Mouse (Mus musculus): Measurements from ENCODE around the gene Gpr152. TPM values are rescaled to one million over a fixed set of nuclear protein-coding genes. Genes with fewer than 3 reads are reported as not detected.

Gpr152 gene
- not detected for total RNA-seq (2021)
- long read RNA-seq, experiment 1: 0 reads
- long read RNA-seq, experiment 2: 0 reads

DNA sequence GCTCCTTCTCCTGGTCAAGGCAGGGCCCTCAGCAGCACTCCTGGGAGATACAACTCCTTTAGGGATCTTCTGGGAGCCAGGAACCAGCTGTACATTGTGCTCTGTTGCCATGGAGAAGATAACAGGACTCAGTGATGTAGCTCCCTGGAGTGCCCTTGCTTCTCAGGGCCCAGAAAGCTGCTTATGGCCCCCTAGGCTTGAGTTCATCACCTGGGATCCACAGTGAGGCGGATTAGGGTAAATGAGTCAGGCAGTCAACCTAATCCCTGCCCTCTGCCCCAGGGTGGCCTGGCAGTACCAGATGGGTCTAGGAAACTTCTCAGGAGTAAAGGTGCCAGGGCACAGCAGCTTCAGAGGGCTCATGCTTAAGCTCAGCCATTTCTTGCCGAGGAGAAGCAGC is at the start of gene Gpr152:
Gene Gpr152, plus strand, starts transcription at position 342 of the 400 bp plus-strand sequence.
- DNase-seq: no peak
- intact Hi-C loops (cut with DNase I): loop anchor here (5.0 kb wide), 1 partner anchor 42 kb away; the partner anchor contains the start of genes Cdk2ap2 and Pitpnm1

GRCm38 (mm10) chr19:4090446-4090845 is 49.1 kb upstream of the Gpr152 start:
- intact Hi-C loops (cut with DNase I): no loop called here

DNA sequence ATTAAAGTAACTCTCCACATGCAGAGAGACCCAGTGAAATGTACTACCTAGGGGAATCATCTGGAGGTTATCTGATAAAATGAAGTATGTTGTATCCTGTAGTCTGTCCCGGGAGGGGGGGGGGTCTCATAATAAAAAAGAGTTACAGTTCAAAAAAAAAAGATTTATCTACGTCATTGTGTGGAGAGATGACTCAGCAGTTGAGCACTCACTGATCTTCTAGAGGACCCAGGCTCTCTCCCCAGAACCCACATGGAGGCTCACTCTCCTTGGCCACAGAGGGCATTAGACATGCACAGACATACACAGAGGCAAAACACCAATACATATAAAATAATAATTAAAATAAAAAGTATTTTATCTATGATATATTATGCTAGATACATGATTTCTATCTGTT is 48.2 kb upstream of the Gpr152 start:
- intact Hi-C loops (cut with DNase I): no loop called here
- no peak for DNase-seq

More at GRCm38 (mm10) chr19:4090446-4090845, 49.1 kb upstream of the Gpr152 start:
- no peak for DNase-seq

GRCm38 (mm10) chr19:4092750-4093149 is 46.8 kb upstream of the Gpr152 start:
- DNase-seq: no peak
- intact Hi-C loops (cut with DNase I): no loop called here

DNA sequence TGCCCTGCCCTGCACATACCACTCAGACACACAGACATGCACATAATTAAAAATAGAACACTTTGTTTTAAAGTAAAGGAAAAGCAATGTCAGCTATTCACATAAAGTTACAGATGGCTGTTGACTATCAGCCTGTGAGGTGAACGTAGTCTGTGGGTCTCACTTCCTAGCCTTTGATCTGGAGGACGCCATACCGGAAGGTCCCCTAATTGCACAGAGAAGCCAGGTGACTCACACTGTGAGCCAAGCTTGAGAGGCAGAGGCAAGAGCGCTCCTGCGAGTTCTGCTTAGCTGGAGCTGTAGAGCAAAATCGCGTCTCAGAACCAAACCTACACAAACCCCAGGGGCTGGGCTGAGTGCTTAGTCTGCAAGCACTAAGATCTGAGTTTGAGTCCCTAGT is 45.8 kb upstream of the Gpr152 start:
- no peak for DNase-seq
- intact Hi-C loops (cut with DNase I): no loop called here

- intact Hi-C loops (cut with DNase I): no loop called here
- DNase-seq: no peak
These were observed 45.2 kb upstream of the Gpr152 start for GRCm38 (mm10) chr19:4094348-4094747.

DNA sequence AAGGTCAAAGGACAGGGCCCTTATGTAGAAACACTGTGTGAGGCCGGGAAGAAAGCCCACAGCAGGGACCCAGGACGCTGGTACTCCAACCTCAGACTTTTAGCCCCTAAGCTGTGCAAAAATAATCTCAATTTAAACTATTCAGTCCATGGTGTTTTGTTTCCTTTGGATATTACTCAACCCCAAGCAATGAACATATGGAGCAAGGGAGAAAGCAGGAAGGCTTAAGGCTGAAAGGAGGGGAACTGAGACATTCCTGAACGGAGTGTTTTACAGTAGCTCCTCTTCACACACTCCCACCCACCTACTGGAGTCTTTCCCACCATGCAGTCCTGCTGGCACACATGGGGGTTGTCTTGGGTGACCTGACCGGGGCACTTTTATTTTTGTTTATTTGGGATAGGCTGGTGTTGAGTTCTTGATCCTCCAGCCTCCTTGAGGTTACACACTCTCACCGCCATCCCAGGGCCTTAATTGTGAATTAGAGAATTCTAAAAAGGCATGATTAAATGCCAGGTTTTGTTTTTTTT is 44.7 kb upstream of the Gpr152 start:
- DNase-seq: no peak
- intact Hi-C loops (cut with DNase I): loop anchor here (5.0 kb wide), 1 partner anchor 42 kb away; the partner anchor contains the start of gene Gpr152

GRCm38 (mm10) chr19:4095802-4096201 is 43.8 kb upstream of the Gpr152 start:
- intact Hi-C loops (cut with DNase I): loop anchor here (5.0 kb wide), 1 partner anchor 41 kb away; the partner anchor contains the start of gene Gpr152

GRCm38 (mm10) chr19:4096642-4097440 is 42.7 kb upstream of the Gpr152 start, which contains the start of gene Cdk2ap2:
Cdk2ap2 (plus strand) TSS chr19:4097182.
- DNase-seq: peak; percentile 98 to 100
- intact Hi-C loops (cut with DNase I): loop anchor here (5.0 kb wide), 1 partner anchor 40 kb away; the partner anchor contains the start of gene Gpr152

More at GRCm38 (mm10) chr19:4095802-4096201, 43.8 kb upstream of the Gpr152 start:
- DNase-seq: no peak

- peak in 1 of 2 experiments; percentile 72 for DNase-seq
- intact Hi-C loops (cut with DNase I): loop anchor here (5.0 kb wide), 1 partner anchor 40 kb away; the partner anchor contains the start of gene Gpr152
These were observed 42.2 kb upstream of the Gpr152 start for GRCm38 (mm10) chr19:4097441-4097825.

DNA sequence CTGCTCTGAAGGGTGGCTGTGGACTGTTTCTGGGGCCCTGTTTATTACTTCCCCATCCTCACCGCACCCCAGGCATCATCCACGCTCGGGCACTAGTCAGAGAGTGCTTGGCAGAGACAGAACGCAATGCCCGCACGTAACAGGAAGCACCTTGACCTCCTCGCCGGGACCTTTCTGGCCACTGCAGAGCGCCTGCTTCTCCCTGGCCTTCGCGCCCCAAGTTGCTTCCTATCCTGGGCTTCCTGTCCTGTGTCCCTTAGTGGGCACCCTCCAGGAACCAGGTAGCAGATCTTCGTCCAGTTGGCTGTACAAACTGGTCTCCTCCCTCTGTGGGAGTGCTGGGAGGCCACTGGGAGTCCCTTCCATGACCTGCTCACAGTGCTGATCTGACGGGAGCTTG is 41.2 kb upstream of the Gpr152 start:
- no peak for DNase-seq
- intact Hi-C loops (cut with DNase I): loop anchor here (2.0 to 5.0 kb wide), 2 partner anchors 39 to 130 kb away; partner anchors contain the start of gene Gpr152

GRCm38 (mm10) chr19:4099056-4099455 is 40.5 kb upstream of the Gpr152 start:
- intact Hi-C loops (cut with DNase I): loop anchor here (2.0 to 5.0 kb wide), 2 partner anchors 38 to 130 kb away; partner anchors contain the start of gene Gpr152
- DNase-seq: peak; percentile 90

GRCm38 (mm10) chr19:4099837-4100717 is 39.5 kb upstream of the Gpr152 start, which contains the start of gene Pitpnm1:
Pitpnm1 (plus strand) TSS chr19:4099998.
- intact Hi-C loops (cut with DNase I): loop anchor here (2.0 to 5.0 kb wide), 2 partner anchors 37 to 129 kb away; partner anchors contain the start of gene Gpr152

GRCm38 (mm10) chr19:4100718-4101261 is 38.8 kb upstream of the Gpr152 start:
- no peak for DNase-seq
- intact Hi-C loops (cut with DNase I): no loop called here

More at GRCm38 (mm10) chr19:4099837-4100717, 39.5 kb upstream of the Gpr152 start, which contains the start of gene Pitpnm1:
- peak; percentile 65 to 78 for DNase-seq

DNA sequence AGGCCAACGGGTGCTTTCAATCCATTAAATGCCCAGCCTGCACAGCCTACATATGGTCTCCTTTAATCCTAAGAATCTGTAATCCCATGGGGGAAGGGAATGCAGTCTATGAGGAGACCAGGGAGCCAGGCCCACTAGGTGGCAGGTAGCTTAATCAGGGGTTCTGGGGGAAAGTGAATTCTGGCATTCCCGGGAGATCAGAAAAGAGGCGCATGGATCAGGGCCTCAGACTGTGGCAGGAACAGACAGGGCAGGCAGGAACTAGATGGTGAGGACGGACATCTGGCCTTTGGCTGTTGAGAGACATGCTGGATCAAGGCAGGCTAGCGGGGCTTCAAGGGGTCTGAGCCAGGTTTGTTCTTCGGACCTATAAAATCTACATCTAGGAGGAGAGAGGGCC is 38.1 kb upstream of the Gpr152 start:
- intact Hi-C loops (cut with DNase I): no loop called here
- DNase-seq: no peak

DNA sequence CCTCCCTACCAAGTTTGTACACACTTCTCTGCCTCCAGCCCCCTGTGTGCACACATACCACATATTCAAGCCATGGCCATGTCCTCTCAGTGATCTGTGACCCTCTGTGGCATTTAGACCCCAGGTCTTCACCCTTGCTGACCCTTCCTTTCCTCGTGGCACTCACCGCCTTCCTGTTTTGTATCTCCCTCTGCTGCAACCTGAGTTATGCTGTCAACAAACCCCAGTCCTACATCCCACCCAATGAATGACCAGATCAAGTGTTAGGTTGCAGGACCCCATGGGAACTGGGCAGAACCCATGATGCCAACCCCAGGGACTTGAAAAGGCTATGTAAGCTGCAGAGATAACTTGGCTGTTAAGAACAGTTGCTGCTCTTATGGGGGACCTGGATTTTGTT is 37.5 kb upstream of the Gpr152 start:
- intact Hi-C loops (cut with DNase I): no loop called here
- DNase-seq: no peak

DNA sequence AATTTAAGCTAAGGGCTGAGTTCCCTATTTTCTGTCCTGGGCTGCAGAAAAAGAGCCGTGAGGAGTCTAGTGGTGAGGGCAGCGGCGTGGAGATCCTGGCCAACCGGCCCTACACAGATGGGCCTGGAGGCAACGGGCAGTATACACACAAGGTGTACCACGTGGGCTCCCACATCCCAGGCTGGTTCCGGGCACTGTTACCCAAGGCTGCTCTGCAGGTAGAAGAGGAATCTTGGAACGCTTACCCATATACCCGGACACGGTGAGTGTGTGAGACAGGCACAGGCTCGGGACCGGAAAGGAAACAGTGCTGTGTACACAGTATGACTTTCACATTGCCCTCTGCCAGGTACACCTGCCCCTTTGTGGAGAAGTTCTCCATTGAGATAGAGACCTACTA is 37.0 kb upstream of the Gpr152 start:
- DNase-seq: no peak
- intact Hi-C loops (cut with DNase I): no loop called here

DNA sequence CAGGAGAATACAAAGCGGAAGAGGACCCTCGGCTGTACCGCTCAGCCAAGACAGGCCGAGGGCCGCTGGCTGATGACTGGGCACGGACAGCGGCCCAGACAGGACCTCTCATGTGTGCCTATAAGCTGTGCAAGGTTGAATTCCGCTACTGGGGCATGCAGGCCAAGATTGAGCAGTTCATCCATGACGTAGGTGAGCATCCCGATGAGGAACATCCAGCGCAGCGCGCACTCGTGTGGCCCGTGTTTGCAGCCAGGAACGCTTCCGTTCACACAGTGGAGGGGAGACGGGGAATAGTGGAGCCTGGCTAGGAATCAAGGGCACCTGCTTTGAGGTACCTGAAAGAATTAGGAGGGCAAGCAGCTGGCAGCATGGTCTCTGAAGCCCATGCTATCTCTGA is 36.3 kb upstream of the Gpr152 start:
- intact Hi-C loops (cut with DNase I): no loop called here
- no peak for DNase-seq

GRCm38 (mm10) chr19:4103792-4104191 is 35.8 kb upstream of the Gpr152 start:
- no peak for DNase-seq
- intact Hi-C loops (cut with DNase I): no loop called here

DNA sequence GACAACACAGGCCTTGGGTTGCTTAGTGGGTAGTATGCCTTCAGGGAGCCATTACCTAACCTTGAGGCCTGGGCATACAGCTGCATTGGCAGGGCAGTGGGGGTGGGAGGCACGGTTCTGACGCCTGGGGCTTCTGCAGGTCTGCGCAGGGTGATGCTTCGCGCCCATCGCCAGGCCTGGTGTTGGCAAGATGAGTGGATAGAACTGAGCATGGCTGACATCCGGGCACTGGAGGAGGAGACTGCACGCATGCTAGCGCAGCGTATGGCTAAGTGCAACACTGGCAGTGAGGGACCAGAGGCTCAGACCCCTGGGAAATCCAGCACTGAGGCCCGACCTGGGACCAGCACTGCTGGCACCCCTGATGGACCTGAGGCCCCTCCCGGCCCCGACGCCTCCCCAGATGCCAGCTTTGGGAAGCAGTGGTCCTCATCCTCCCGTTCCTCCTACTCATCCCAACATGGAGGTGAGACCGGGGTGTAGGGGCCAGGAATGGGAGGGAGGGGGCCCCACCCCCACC is 34.9 kb upstream of the Gpr152 start:
- intact Hi-C loops (cut with DNase I): no loop called here
- no peak for DNase-seq

Measured in gastrocnemius, postnatal 36 days (tissue).